Comparison of ENCODE assay signal across 9 mouse cellular contexts in the genomic region with DNA sequence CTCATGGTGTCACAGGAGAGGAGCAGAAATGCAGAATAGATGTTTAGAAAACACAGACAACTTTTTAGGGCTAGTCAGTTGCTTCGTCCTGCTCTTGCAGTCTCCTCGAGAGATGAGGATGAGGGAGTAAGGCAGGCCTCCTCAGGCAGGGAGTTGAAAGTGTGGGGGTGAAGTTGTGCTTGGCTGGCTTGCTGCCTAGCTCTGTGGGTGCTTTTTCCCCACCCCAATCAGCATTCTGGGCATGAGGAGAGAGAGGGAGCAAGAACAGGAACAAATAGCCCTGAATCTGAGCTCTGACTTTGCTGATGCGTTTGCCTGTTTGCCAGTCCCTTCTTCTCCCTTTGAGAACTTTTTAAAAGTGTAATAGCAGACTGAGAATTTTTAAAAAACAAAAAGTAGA. TPM values are rescaled to one million over a fixed set of nuclear protein-coding genes. Genes with fewer than 3 reads are reported as not detected.
DNase-seq lines count a peak whose midpoint lies in the region; ATAC-seq lines count a peak whose summit lies in the region.
"Had no signal": no experiment of that assay in that cellular context is flagged by ENCODE, and none has a peak within 500 bp of the region (broad histone marks: within the 10 kb centered on the region; RNA-seq: fewer than 3 reads in every experiment).

No protein-coding gene starts in this region.

- DNase-seq in kidney, adult 11 months: peak; percentile 24
- no peak for DNase-seq in kidney, adult 18-20 months
- peak; percentile 27 to 41 for DNase-seq in cerebellum, adult 18-20 months
- DNase-seq in left cerebral cortex, adult 9 months (ENCODE audit: low spot score in 2 of 2): peak; percentile 35 to 69
- no peak for DNase-seq in T-cell, adult 2 months (ENCODE audit: low spot score)
- no peak for DNase-seq in adrenal gland, postnatal 4 days (ENCODE audit: low spot score in 2 of 2)
- DNase-seq in adrenal gland, adult 18-20 months (ENCODE audit: low spot score in 2 of 2): no peak

- H3K27ac ChIP-seq in heart, embryonic 16.5 days (ENCODE audit: low read length): peak overlapping the region; percentile 42
- H3K27ac ChIP-seq: liver, embryonic 15.5 days had no signal

- no peak overlapping the region for H3K4me3 ChIP-seq in heart, embryonic 16.5 days (ENCODE audit: low read length)
- H3K4me3 ChIP-seq: liver, embryonic 15.5 days had no signal

- H3K4me2 ChIP-seq in heart, embryonic 16.5 days (ENCODE audit: low read depth, low read length): no peak overlapping the region
- H3K4me2 ChIP-seq: liver, embryonic 15.5 days had no signal

- no peak for ATAC-seq in heart, embryonic 16.5 days (replicated peaks; ENCODE audit: extremely low read depth, insufficient read depth, low FRiP score)

- no peaks in the 10 kb centered on the region for H3K27me3 ChIP-seq in heart, embryonic 16.5 days (ENCODE audit: control insufficient read depth, insufficient read depth, low read length)
- H3K27me3 ChIP-seq: liver, embryonic 15.5 days had no signal

- WGBS in heart, embryonic 16.5 days: 42% methylated on average over 3 of the region's 3 CpGs

- H3K4me1 ChIP-seq in heart, embryonic 16.5 days (ENCODE audit: control insufficient read depth, insufficient read depth, low read length): peaks cover 55% of the 10 kb centered on the region

- H3K36me3 ChIP-seq in heart, embryonic 16.5 days (ENCODE audit: control insufficient read depth, insufficient read depth): no peaks in the 10 kb centered on the region
- H3K36me3 ChIP-seq: liver, embryonic 15.5 days had no signal

- no peaks in the 10 kb centered on the region for H3K9me3 ChIP-seq in heart, embryonic 16.5 days (replicated peaks; ENCODE audit: control insufficient read depth, low read length)
- H3K9me3 ChIP-seq: liver, embryonic 15.5 days had no signal

- H3K9ac ChIP-seq in heart, embryonic 16.5 days (ENCODE audit: low read length): no peak overlapping the region
- H3K9ac ChIP-seq: liver, embryonic 15.5 days had no signal

RNA-seq across cellular contexts. Expression of gene Reps1, which starts 14.5 kb away (rescaled TPM):
- polyA plus RNA-seq in heart, embryonic 16.5 days (2015; fragmentation: Nextera tagmentation; extraction: Ambion mirVana): 8.2 and 8.3 TPM in 2 replicates
- total RNA-seq in adrenal gland, postnatal 4 days (2021): 10 to 100 TPM; 52.1 to 57.7 TPM
- 10 to 100 TPM; 26.8 to 30.3 TPM for total RNA-seq in adrenal gland, adult 18-20 months (2021)

RNA-seq across cellular contexts. Expression of gene Abracl, which starts 47.1 kb away (rescaled TPM):
- polyA plus RNA-seq in heart, embryonic 16.5 days (2015; fragmentation: Nextera tagmentation; extraction: Ambion mirVana): 152 and 167 TPM in 2 replicates
- total RNA-seq in adrenal gland, postnatal 4 days (2021): 10 to 100 TPM; 36.0 to 47.4 TPM
- total RNA-seq in adrenal gland, adult 18-20 months (2021): 10 to 100 TPM; 18.6 to 21.4 TPM

Comparison
In these comparisons a context has a peak if more than half of its experiments do, and no peak if none do; other contexts are left out.
1. DNase-seq: peak in kidney, adult 11 months (single experiment), cerebellum, adult 18-20 months (2 of 2) and left cerebral cortex, adult 9 months (2 of 2); none in kidney, adult 18-20 months (single experiment), T-cell, adult 2 months (single experiment), adrenal gland, postnatal 4 days (0 of 2) and adrenal gland, adult 18-20 months (0 of 2).